Mouse (Mus musculus) heart, postnatal 0 days (tissue): ENCODE data around the gene Fat3.

Experiments
- CTCF ChIP-seq: IDR thresholded peaks from 2 replicates; pipeline ENCODE4 v1.5.1; 2016; ENCODE audit warnings: antibody characterized with exemption, control low read depth, low read depth
- EP300 ChIP-seq: IDR thresholded peaks from 2 replicates; pipeline ENCODE4 v1.6.1; 2016; ENCODE audit warnings: antibody characterized with exemption, low read depth

DNA sequence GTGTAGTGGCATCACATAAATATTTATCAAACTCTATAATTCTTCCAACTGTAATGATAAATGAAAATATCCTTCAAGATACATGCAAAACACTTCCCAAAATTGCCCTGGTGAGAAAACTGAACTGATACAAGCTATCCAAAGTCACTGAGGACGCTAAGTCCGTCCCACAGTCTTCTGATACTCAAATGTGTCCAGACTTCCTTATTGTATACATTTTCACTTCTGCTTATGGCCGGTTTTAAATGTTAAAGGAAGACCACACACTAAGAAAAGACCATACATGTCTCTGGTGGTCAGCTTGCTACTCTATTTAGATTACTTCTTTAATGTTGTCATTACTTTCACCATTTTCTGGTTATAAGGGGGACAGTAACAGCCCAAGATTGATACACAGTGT, 137.4 kb downstream of the Fat3 start:
- no peak for TF ChIP-seq EP300
- no peak for TF ChIP-seq CTCF
